Mouse (Mus musculus): ENCODE measurements around the gene B230104I21Rik.

GRCm38 (mm10) chr4:154331271-154331670 lies 4.7 kb upstream of the B230104I21Rik start:
- TF ChIP-seq GATA1 (IDR thresholded peaks at IDR 0.05; ENCODE audit: low read length) (no peak), TAL1 (IDR thresholded peaks at IDR 0.05; ENCODE audit: low read length) (no peak)

Measured in erythroblast, embryonic 14.5 days (primary cell).